In genomic region chr10:83331811-83332210, GRCm38 (mm10) we compare ENCODE assay signal across 15 mouse cellular contexts.
"Had no signal": no experiment of that assay in that cellular context is flagged by ENCODE, and none has a peak within 500 bp of the region (broad histone marks: within the 10 kb centered on the region; RNA-seq: fewer than 3 reads in every experiment).

No protein-coding gene starts in this region.

- H3K4me1 ChIP-seq: liver, embryonic 13.5 days; neural tube, embryonic 12.5 days had no signal

- DNase-seq: liver, embryonic 13.5 days; liver, postnatal 0 days; lung, adult 2 months; lung, postnatal 14 days; lung, postnatal 36 days; right cerebral cortex, postnatal 14 days; thymus, adult 18-20 months; thymus, postnatal 14 days; thymus, postnatal 36 days had no signal

- H3K4me3 ChIP-seq: liver, embryonic 13.5 days; liver, embryonic 15.5 days; lung, embryonic 15.5 days; megakaryocyte, embryonic 14.5 days; midbrain, embryonic 13.5 days; midbrain, embryonic 15.5 days; neural tube, embryonic 12.5 days had no signal

- H3K36me3 ChIP-seq: liver, embryonic 13.5 days; liver, embryonic 15.5 days; lung, embryonic 15.5 days; midbrain, embryonic 13.5 days; midbrain, embryonic 15.5 days; neural tube, embryonic 12.5 days had no signal

- H3K27ac ChIP-seq: liver, embryonic 13.5 days; liver, embryonic 15.5 days; lung, embryonic 15.5 days; midbrain, embryonic 13.5 days; midbrain, embryonic 15.5 days; neural tube, embryonic 12.5 days had no signal
